Mouse (Mus musculus): ENCODE data around the gene Kcnj14.

- TF ChIP-seq CTCF (IDR thresholded peaks at IDR 0.05; ENCODE audit: low read depth, low read length) (no peak), POLR2A (IDR thresholded peaks at IDR 0.05; ENCODE audit: borderline replicate concordance, low read depth, low read length) (no peak)
Observed at GRCm38 (mm10) chr7:45771101-45771500, 53.5 kb downstream of the Kcnj14 start.
